Mouse (Mus musculus): ENCODE results near the gene Pomp. TPM values are rescaled to one million over a fixed set of nuclear protein-coding genes. Genes with fewer than 3 reads are reported as not detected.

Gene Pomp
- polyA plus RNA-seq, 1 experiment: 93.2 TPM

DNA sequence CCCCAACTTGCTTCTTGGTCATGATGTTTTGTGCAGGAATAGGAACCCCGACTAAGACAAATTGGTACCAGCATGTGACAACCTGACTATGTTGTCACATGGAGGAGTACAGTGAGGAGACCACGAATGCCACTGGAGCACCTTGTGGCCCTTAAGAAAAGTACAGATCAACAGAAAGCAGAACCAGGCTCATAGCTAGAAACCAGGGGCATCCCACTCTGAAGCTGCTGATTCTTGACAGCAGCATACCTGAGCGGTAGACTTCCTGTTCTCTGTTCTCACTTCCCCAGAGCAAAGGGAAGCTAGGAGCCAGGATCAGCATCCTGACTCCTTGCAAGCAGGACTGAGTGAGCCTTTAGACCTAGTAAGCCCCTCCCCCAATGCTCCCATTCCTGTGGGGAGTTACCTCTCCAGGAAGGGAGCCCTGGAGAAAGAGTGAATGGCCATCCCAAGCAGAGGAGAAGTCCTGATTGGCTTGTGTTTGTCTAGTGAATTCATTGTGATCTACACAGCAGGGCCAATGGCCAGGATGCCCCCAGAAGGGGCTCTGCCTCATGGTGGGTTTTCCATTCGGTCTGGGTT lies 38.8 kb downstream of the Pomp start:
- no peak for DNase-seq (ENCODE audit: low read depth)

- DNase-seq (ENCODE audit: low read depth): no peak
Observed at GRCm38 (mm10) chr5:147902008-147902757, 41.9 kb downstream of the Pomp start.

DNA sequence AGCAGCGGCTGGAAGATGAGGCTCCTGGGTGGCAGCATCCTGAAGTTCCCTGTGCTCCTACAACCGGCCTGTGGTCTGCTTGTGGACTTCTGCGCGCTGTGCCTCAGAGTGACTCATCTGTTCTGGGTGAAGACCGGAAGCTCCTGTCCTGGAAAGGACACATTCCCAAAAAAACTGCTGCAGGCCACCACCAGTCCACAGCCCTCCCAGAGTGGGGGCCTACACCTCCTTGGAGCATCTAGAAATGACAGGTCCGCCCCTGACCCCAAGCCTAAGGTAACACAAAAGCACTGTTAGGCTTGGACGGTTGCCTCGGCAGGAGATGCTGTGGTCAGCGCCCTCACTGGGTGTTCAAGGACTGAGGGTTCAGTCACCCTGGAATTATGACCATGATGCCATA lies 42.9 kb downstream of the Pomp start:
- no peak for DNase-seq (ENCODE audit: low read depth)

GRCm38 (mm10) chr5:147907144-147907543 lies 46.9 kb downstream of the Pomp start:
- DNase-seq (ENCODE audit: low read depth): no peak

DNA sequence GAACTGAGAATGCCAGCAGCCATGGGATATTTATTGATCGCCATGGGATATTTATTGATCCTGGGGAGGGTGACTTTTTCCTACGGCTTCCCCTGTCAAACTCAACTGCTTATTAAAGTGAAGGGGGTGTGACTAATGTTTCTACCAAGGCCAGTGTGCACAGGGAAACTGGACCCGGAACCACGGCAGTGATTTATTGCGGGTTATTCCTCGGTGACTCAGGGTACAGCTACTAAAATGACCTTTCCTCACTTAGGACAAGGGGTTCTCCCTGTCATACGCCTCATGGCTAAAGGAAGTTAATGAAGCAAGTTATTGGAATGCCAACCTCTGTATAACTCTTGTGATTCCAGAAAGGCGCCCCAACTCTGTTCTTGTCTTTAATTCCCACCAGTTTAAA lies 47.6 kb downstream of the Pomp start:
- DNase-seq (ENCODE audit: low read depth): no peak

DNA sequence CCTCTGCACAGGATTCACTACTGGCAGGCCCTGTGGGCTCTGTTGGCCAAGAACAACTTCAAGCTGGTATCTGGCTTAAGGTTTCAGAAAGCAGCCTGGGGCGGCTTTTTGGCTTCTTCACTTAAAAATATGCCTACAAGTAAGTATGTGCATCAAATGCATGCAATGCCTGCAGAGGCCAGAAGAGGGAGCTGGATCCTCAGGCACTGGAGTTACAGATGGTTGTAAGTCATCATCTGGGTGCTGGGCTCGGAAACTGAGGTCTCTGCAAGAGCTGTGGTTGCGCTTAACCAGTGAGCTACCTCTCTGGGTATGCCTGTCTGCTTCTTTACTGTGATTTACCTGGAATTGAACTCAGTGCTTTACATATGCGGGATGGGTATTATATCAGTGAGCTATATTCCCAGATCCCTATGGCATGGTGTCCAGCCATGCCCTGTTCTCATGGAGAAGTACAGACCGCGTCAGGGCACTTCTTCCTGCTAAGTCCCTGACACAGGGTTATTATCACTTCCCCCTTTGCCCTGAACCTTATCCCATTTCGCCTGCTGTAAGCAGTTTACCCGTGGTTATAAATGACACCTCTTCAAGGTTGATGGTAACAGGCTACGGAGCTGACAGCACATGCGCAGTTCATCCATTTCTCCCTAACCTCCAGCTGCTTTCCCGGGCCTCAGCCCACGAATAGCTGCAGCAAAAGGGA lies 50.7 kb downstream of the Pomp start:
- DNase-seq (ENCODE audit: low read depth): no peak

DNA sequence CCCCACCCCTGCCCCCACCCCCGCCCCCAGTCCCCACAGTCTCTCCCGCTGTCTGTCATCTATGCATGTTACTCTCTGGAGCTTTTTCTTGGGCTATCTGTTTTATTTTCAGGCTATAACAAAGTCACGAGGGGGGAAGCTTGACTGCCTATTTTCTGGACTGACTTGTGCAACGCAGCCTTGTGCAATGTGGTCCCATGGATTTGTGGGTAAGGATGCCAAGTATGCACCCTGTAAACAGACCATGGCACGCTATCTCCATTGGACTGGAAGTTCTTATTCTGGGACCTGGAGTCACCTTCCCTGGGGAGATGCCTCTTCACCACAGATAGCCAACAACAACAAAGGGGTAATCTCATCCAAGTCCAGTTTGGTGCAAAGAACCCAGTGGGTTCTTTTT lies 51.5 kb downstream of the Pomp start:
- no peak for DNase-seq (ENCODE audit: low read depth)

- no peak for DNase-seq (ENCODE audit: low read depth)
Observed at GRCm38 (mm10) chr5:147913241-147913842, 53.1 kb downstream of the Pomp start.

GRCm38 (mm10) chr5:147915038-147915566 lies 54.8 kb downstream of the Pomp start:
- no peak for DNase-seq (ENCODE audit: low read depth)

DNA sequence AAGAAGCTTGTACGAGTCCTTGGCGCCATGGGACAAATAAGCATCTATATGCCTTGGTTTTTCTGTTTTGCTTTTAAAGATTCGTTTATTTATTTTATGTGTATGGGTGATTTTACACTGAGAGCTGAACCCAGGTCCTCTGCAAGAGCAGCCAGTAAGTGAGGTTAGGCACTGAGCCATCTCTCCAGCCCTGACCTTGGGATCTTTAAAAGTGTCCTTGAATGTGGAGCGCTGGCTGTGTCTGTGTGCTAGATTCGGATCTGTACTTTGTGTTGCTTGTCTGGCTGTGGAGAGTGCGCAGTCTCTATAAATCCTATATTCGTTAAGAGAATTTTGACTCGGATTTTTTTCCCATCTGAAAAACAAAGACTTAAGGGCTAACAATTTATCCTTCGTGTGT lies 55.9 kb downstream of the Pomp start:
- no peak for DNase-seq (ENCODE audit: low read depth)

DNA sequence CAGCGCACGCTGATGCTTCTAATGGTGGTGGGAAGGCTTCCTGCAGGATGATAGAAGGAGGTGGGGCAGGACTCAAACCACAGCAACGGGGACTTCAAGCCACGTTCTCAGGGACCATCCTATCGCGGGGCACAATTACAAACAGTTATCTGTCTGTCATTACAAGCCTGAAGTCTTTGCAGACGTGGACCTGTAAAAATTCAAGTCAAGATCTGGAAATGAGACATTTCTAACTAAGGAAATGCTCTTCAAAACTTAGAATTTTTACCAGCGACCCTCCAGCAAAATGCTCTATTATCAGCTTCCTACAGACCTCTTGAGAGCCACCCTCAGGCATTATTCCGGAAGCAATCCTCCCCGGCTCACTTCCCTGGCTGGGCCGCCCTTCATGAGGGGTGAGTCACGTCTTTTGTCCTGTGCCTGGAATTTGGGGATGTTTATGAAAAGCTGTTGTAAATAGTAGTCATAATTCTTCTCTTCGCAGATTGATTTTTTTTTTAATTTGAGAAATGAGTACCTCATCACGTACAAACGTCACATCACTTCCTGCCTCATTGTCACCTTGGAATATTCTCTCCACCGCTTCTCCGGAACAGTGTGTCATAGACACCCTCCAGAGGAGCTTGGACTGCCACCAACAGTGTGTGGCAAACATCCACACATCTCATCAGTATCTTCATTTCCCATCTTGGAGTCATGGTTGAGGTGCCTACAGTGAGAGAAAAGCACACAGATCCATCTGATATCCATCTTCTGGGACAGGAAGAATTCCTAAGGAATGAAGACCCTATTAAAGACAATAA lies 58.0 kb downstream of the Pomp start:
- DNase-seq (ENCODE audit: low read depth): no peak

DNA sequence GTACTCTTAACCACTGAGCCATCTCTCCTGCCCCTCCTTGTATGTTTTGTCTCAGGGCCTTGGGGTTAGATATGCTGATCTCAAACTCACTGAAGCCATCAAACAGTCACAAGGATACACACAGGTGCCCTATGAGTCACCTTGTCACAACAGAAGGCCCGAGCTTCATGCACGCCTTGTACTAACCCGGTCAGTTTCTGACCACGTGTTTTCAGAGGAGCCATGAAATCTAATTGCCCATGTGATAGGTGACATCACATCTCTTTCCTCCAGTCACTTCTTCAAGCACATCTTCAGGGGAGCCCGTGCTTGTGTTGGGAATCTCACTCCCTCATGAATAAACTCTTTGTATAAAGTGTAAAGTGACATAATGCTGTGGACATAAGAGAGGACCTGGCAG lies 64.4 kb downstream of the Pomp start:
- no peak for DNase-seq (ENCODE audit: low read depth)

Other genes with a start within 250 kb of the Pomp start
- gene Flt1, start 134.4 kb upstream of the Pomp start, polyA plus RNA-seq (2012; rRNA removed): 9.6 and 14.4 TPM in 2 replicates
- 32.2 TPM in 2 replicates for gene Slc46a3, start 34.4 kb downstream of the Pomp start, polyA plus RNA-seq (2012; rRNA removed)
- gene Mtus2, start 96.9 kb downstream of the Pomp start, polyA plus RNA-seq (2012; rRNA removed): 10.6 and 11.0 TPM in 2 replicates

Measured in gonadal fat pad, adult 2 months (tissue).